Comparison of ENCODE assay signal across 8 mouse cellular contexts in the genomic region with DNA sequence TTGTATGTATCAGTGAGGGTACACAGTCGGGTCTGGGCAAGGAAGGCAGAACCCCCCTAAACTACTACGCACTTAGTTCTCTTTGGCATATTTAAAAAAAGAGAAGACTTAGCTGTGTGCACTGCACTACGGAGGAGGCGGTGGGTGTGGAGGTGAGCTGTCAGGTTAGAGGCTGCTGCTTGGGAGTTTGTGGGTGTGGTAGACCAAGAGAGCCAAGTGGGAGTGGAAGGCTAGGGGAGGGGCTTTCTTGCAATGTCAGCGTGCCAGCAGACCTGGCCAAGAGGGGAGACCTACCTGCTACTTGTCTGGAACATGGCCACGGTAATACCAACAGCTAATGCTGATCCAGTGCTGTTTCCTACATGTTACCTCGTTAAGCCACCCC. TPM values are rescaled to one million over a fixed set of nuclear protein-coding genes. Genes with fewer than 3 reads are reported as not detected.
DNase-seq lines count a peak whose midpoint lies in the region; ATAC-seq and TF ChIP-seq lines count a peak whose summit lies in the region.

No protein-coding gene starts in this region.

- DNase-seq in CD4-positive, CD25-positive, alpha-beta regulatory T cell, adult 2 months (ENCODE audit: low read depth, low spot score): peak; percentile 79
- DNase-seq in ZHBTc4 (ENCODE audit: low read depth, low spot score): peak; percentile 49
- DNase-seq in lung, embryonic 14.5 days: peak; percentile 37
- peak; percentile 33 for DNase-seq in splenic B cell, adult 2 months (ENCODE audit: low read depth, low spot score)
- no peak for DNase-seq in adrenal gland, postnatal 4 days (ENCODE audit: low spot score in 2 of 2)
- DNase-seq in embryo, embryonic 10.5 days (ENCODE audit: low spot score): no peak

- no peaks in the 10 kb centered on the region for H3K36me3 ChIP-seq in lung, embryonic 14.5 days (ENCODE audit: insufficient read depth)
- no peaks in the 10 kb centered on the region for H3K36me3 ChIP-seq in splenic B cell, adult 2 months (ENCODE audit: control insufficient read depth, insufficient read depth, low read length, poor library complexity, severe bottlenecking)

- no peak overlapping the region for H3K9ac ChIP-seq in lung, embryonic 14.5 days

- H3K9me3 ChIP-seq in lung, embryonic 14.5 days (ENCODE audit: low read depth, low read length): no peaks in the 10 kb centered on the region

- H3K4me2 ChIP-seq in lung, embryonic 14.5 days: peak overlapping the region; percentile 88

- no peaks in the 10 kb centered on the region for H3K4me1 ChIP-seq in lung, embryonic 14.5 days (ENCODE audit: insufficient read depth)

- TF ChIP-seq CTCF in lung, embryonic 14.5 days (IDR thresholded peaks at IDR 0.05; ENCODE audit: low read depth): no peak

- H3K27ac ChIP-seq in lung, embryonic 14.5 days (ENCODE audit: low read depth): no peak overlapping the region

- WGBS in lung, embryonic 14.5 days: 22% methylated on average over 7 of the region's 7 CpGs

- H3K27me3 ChIP-seq in lung, embryonic 14.5 days (ENCODE audit: insufficient read depth, low read length): peaks cover 18% of the 10 kb centered on the region
- H3K27me3 ChIP-seq in splenic B cell, adult 2 months (ENCODE audit: control insufficient read depth, insufficient read depth, low read length, poor library complexity, severe bottlenecking): no peaks in the 10 kb centered on the region

- ATAC-seq in inflammation-experienced regulatory T-cells, adult 6 months: peak; percentile 35
- peak; percentile 63 for ATAC-seq in lung, embryonic 14.5 days (ENCODE audit: insufficient read depth)
- ATAC-seq in cerebellum, adult (ENCODE audit: insufficient number of reproducible peaks, low FRiP score, low TSS enrichment): no peak

- peak overlapping the region; percentile 49 for H3K4me3 ChIP-seq in lung, embryonic 14.5 days (ENCODE audit: low read depth, low read length)

RNA-seq across cellular contexts. Expression of gene Rasgrp1, which starts 0.4 kb away (rescaled TPM):
- 10 to 100 TPM; 48.9 to 73.3 (median 64.2) TPM for polyA plus RNA-seq in inflammation-experienced regulatory T-cells, adult 6 months (2017; shearing (Covaris generic))
- 1.5 and 2.1 TPM in 2 replicates for polyA plus RNA-seq in lung, embryonic 14.5 days (2014; fragmentation: Nextera tagmentation; extraction: Ambion mirVana)
- 1 to 10 TPM; 1.4 to 1.7 TPM for total RNA-seq in adrenal gland, postnatal 4 days (2021)

Comparison
In these comparisons a context has a peak if more than half of its experiments do, and no peak if none do; other contexts are left out.
1. DNase-seq: peak in CD4-positive, CD25-positive, alpha-beta regulatory T cell, adult 2 months (single experiment), ZHBTc4 (single experiment), lung, embryonic 14.5 days (single experiment) and splenic B cell, adult 2 months (single experiment); none in adrenal gland, postnatal 4 days (0 of 2) and embryo, embryonic 10.5 days (single experiment).
2. RNA of gene Rasgrp1, which starts 0.4 kb away (polyA plus RNA-seq): 48.9 to 73.3 TPM in inflammation-experienced regulatory T-cells, adult 6 months; 1.5 to 2.1 TPM in lung, embryonic 14.5 days; every median in the first group is over 10 times any median in the second.